Mouse (Mus musculus) ES-Bruce4 (cell line): ENCODE data around the gene Cyp2t4.

ENCODE experiments used
- CTCF ChIP-seq: IDR thresholded peaks from one replicate; pipeline ENCODE4 v1.8.1; 2011; ENCODE audit warnings: low read depth, low read length
- EP300 ChIP-seq: IDR thresholded peaks from 2 replicates; pipeline ENCODE4 v1.6.1; 2011; ENCODE audit warnings: low read depth, low read length; ENCODE audit not compliant: insufficient read depth
- POLR2A ChIP-seq: IDR thresholded peaks from one replicate; pipeline ENCODE4 v1.8.1; 2011; ENCODE audit warnings: low read length; ENCODE audit not compliant: insufficient read depth

- no peak for TF ChIP-seq CTCF
- TF ChIP-seq EP300, result no peak
- TF ChIP-seq POLR2A, result no peak
These were observed 11.6 kb downstream of the Cyp2t4 start for GRCm38 (mm10) chr7:27165007-27165655.
